Mouse (Mus musculus) lung, adult 2 months (tissue): Measurements from ENCODE around the gene Tnrc6b. TPM values are rescaled to one million over a fixed set of nuclear protein-coding genes. Genes with fewer than 3 reads are reported as not detected.
"Not testable (repeated sequence)": the region's sequence is repeated elsewhere in the genome, so short reads cannot be mapped to it uniquely, and the experiment has no call there.

ENCODE experiments used
- DNase-seq: peaks from one replicate; pipeline ENCODE4 v3.0.0; 2022
- H3K4me1 ChIP-seq: fragments of 200-500 bp; 2 replicates; pipeline ENCODE4 v1.6.1; 2011; ENCODE audit warnings: low read length; ENCODE audit not compliant: control insufficient read depth, insufficient read depth
- H3K4me3 ChIP-seq: fragments of 200-500 bp; replicated peaks from 2 replicates; pipeline ENCODE3; 2011; ENCODE audit warnings: low read depth, mild to moderate bottlenecking, control low read depth, low read length; ENCODE audit errors: extremely low read depth
- CTCF ChIP-seq: fragments of 200-500 bp; IDR thresholded peaks from 2 replicates; pipeline ENCODE4 v1.5.1; 2011; ENCODE audit warnings: mild to moderate bottlenecking, low read length, control low read depth; ENCODE audit not compliant: insufficient read depth
- POLR2A ChIP-seq: fragments of 200-500 bp; IDR thresholded peaks from 2 replicates; pipeline ENCODE4 v1.6.1; 2011; ENCODE audit warnings: low read depth, mild to moderate bottlenecking, control low read depth, low read length, borderline replicate concordance; ENCODE audit errors: extremely low read depth
- WGBS: fragments of 180-500 bp; shearing (Covaris S2); methylation state at CpG from one replicate; pipeline ENCODE4 v1.1.7; 2018; 5-methylcytosine and 5-hydroxymethylcytosine counted together
- polyA plus RNA-seq: library from polyadenylated mRNA; depleted of rRNA; stranded (reverse); fragments of >200 nt; gene quantifications from 2 replicates; pipeline ENCODE4 v1.2.3, GENCODE M21; 2012

Gene Tnrc6b
- polyA plus RNA-seq, 1 experiment, result 16.6 TPM

DNA sequence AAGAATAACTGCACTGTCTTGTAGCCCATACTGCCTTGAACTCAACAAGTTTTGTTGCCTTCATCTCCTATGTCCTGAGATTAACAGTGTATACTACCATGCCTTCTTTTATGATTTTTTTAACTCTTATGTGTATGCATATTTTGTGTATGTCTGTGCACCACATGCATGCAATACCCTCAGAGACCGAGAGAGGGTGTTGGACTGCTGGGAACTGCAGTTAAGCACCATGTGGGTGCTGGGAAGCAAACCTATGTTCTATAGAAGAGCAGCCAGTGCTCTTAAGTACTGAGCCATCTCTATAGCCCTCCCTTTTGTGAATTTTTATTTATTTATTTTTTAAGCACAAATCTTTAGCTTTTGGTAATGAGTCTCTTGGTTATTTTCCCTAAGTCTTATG, 202.7 kb downstream of the Tnrc6b start:
- DNase-seq, result no peak
- Histone ChIP-seq H3K4me3 (no peak overlapping the region), H3K4me1 (no peaks in the 10 kb centered on the region; the same call in 1 of the 2 replicates)
- 97% methylated on average over 1 of the region's 1 CpGs for WGBS
- TF ChIP-seq POLR2A (no peak), CTCF (no peak)

DNA sequence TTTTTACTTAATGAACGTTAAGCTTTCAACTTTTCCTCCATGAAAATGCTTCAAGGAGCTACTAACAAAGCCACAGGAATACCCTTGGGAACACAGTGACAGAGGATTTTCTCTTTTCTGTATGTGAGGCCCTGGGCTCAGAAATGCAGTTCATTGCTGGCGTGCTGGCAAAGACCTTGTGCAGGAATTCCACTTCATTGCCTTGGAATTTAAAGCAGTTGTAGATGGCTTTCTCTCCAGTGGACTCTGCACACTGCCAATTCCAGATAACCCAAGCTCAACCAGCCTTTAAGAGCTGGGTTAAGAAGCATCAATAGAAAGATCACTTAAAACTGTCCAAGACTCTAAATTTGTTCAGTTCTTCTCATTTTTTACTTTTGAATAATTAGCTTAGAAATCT, 204.7 kb downstream of the Tnrc6b start:
- DNase-seq, result peak; percentile 33
- H3K4me3 ChIP-seq, result no peak overlapping the region
- TF ChIP-seq POLR2A (no peak), CTCF (no peak)
- no peaks in the 10 kb centered on the region; the same call in 1 of the 2 replicates for H3K4me1 ChIP-seq
- WGBS, result 67% methylated on average over 2 of the region's 2 CpGs

DNA sequence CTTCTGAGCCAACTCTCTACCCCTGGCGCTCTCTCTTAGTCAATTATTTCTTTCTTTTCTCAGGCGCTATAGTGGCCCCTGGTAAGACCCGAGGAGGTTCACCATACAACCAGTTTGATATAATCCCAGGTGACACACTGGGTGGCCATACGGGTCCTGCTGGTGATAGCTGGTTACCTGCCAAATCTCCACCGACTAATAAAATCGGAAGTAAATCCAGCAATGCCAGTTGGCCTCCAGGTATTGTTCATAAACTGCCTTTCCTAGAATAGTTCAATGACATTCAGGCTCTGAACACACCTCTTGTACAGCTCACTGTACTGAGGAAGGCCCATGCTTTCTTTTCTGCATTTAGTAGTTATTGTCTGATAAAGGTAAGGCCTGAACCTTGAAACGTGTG, 205.5 kb downstream of the Tnrc6b start:
- no peak for DNase-seq
- WGBS, result 89% methylated on average over 7 of the region's 7 CpGs
- Histone ChIP-seq H3K4me3 (no peak overlapping the region), H3K4me1 (no peaks in the 10 kb centered on the region; the same call in 1 of the 2 replicates)
- TF ChIP-seq POLR2A, result no peak
- TF ChIP-seq CTCF, result no peak

DNA sequence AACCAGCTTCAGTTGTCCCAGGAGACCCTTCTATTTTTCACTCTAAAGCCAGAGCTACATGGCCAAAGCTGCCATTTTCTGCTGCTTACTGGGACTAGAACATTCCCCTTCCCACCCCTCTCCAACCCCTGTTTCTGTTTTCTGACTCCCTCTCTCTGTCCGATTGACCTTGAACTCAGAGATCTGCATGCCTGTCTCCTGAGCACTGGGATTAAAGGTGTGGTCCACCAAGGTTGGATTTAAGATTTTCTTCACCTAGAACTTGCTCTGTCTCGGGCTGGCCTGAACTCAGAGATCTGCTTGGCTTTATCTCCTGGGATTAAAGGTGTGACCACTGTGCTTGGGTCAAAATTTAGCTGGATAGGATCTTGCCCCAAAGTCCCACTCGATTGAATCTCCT, 209.2 kb downstream of the Tnrc6b start:
- H3K4me1 ChIP-seq, result no peaks in the 10 kb centered on the region; the same call in 1 of the 2 replicates
- WGBS, result 99% methylated on average over 3 of the region's 3 CpGs
- TF ChIP-seq CTCF (no peak), POLR2A (no peak)
- no peak overlapping the region for H3K4me3 ChIP-seq
- no peak for DNase-seq

DNA sequence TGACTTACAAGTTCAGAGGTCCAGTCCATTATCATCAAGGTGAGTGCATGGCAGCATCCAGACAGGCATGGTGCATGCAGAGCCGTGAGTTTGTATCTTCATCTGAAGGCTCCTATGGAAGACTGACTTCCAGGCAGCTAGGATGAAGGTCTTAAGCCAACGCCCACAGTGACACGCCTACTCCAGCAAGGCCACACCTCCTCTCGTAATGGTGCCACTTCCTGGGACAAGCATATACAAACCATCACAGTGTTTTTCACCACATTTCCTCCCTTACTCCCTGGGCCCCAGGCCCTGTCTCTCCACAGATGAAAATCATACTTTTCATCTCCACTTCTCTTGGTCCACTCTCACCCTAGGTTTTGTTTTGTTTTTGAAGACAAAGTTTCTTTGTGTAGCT, 210.7 kb downstream of the Tnrc6b start:
- Histone ChIP-seq H3K4me3 (no peak overlapping the region), H3K4me1 (no peaks in the 10 kb centered on the region)
- DNase-seq, result no peak
- TF ChIP-seq CTCF, result no peak
- TF ChIP-seq POLR2A, result no peak
- 69% methylated on average over 4 of the region's 4 CpGs for WGBS

DNA sequence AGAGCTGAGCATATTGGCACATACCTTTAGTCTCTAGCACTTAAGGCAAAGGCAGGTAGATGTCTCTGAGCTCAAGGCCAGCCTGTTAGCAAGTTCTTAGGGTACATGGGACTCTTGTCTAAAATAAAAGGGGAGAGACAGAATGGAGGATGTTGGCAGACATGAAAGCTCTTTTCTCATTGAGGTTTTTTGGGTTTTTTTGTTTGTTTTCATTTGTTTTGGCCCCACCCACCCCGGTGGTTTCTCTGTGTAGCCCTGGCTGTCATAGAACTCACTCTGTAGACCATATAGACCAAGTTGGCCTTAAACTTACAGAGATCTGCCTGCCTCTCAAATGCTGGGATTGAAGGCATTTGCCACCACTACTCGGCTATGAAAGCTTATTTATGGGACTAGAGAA, 213.1 kb downstream of the Tnrc6b start:
- DNase-seq, result no peak
- no peaks in the 10 kb centered on the region for H3K4me1 ChIP-seq
- WGBS, result 86% methylated on average over 2 of the region's 2 CpGs
- TF ChIP-seq POLR2A (no peak), CTCF (no peak)
- no peak overlapping the region for H3K4me3 ChIP-seq

DNA sequence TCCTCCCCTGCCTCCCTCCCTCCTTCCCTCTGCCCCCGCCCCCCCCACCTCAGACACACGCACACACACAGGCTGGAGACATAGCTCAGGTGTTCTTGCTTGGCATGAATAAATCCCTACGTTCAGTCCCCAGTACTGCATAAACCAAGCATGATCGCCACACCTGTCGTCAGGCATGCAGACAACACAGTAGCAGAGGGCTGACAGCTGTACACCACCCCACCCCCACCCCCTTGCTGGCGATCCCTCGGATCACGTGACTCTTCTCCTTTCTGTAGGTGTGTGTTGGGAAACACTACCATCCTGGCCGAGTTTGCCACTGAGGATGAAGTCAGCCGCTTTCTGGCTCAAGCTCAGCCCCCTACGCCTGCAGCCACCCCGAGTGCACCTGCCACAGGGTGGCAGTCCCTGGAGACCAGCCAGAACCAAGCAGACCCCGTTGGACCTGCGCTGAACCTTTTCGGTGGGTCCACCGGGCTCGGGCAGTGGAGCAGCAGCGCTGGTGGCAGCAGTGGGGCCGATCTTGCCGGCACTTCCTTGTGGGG, 217.8 kb downstream of the Tnrc6b start:
- H3K4me1 ChIP-seq, result no peaks in the 10 kb centered on the region
- DNase-seq, result no peak
- no peak overlapping the region for H3K4me3 ChIP-seq
- WGBS, result 82% methylated on average over 20 of the region's 20 CpGs
- TF ChIP-seq POLR2A (no peak), CTCF (no peak)

DNA sequence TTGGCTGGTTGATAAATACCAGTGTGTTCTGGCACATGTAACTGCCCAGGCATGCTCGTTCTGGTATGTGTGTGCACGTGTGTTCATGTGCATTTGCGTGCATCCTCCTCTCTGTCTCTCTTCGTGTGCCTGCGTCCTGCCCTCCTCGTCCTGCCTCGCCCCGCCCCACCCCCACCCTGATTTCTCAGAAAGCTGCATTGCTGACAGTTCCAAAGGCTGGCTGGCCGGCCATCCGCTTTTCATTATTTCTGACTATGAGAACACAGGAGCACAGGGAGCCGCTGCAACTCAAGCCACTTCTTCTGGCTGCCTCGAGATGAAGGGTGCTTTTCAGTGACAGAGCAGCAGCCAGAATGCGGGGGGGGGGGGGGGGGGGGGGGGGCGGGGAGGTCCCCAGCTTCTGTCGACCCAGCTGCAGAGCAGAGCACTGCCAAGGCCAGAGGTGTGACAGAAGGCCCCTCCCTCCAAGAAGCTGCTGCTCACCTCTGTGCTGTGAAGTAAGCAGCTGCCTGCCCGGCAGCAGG, 219.0 kb downstream of the Tnrc6b start:
- Histone ChIP-seq H3K4me3 (no peak overlapping the region), H3K4me1 (no peaks in the 10 kb centered on the region)
- TF ChIP-seq CTCF, result no peak
- no peak for TF ChIP-seq POLR2A
- DNase-seq, result no peak
- 44% methylated on average over 14 of the region's 16 CpGs for WGBS

DNA sequence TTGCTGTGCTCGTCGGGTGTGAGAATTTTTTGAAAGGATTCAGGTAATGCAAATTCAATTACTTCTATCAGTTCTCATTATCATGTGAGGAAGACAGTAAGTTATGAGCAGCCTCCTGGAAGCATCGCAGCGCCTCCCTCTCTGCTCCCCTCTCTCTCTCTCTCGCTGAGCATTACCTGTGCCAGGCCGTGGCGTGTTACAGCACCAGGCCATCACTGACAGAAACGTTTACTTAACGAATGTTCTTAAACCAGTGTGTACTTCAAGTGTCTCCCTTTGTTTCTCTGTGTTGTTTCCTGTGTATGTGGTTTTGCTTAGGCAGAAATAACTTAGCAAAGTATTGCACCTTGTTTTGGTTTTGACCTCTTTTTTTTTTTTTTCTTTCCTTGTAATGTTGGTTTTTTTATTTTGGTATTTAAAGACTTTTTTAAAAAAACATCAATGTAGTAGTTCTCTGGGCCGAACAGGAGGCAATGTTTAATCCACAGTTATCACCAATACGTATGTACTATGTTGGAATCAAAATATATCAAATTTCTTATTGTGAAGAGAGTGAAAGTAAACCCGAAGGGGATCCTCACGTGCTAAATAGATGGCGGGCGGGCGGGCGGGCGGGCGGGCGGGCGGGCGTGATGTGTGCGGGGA, 219.7 kb downstream of the Tnrc6b start:
- H3K4me1 ChIP-seq, H3K4me3 ChIP-seq, DNase-seq: not testable (repeated sequence)
- 85% methylated on average over 23 of the region's 23 CpGs for WGBS

DNA sequence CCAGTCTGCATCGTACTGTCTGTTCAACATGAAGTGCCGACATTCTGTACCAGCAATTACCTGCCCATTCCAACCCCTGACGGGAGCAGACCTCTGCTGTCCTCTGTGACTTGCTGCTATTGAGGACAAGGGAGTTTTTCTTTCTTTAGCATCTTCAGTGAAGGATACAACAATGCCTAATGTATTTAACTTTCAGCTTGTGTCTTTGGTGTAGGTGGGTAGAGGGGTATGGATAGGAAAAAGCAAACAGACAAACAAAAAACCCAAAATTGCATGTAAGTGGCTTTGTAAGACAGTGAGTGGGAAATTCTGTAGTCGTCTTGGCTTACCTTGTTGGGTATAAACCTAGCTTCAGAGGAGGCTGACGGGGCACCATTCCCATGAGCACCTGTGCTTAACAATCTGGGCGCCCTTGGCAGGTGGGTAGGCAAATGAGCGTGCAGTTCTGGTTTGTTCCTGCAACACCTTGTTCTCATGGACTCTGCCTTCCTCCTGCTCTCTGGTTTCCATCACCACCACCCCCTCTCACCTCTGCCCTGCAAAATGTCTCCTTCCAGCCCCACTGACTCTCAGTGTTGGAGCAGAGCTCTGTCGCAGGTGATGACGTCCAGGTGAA, 220.3 kb downstream of the Tnrc6b start:
- TF ChIP-seq CTCF (no peak), POLR2A (no peak)
- no peak overlapping the region for H3K4me3 ChIP-seq
- WGBS, result 88% methylated on average over 9 of the region's 9 CpGs

More for the DNA sequence above, 220.3 kb downstream of the Tnrc6b start:
- no peak for DNase-seq
- H3K4me1 ChIP-seq, result no peaks in the 10 kb centered on the region
